Mouse (Mus musculus): ENCODE results near the gene Ddit4.
A peak's percentile ranks its signal among the peaks of the same experiment; 100 is the strongest.

The Ddit4 gene

GRCm38 (mm10) chr10:59949255-59949648 lies 2.4 kb downstream of the Ddit4 start:
- DNase-seq (ENCODE audit: low read depth, low spot score) = no peak

GRCm38 (mm10) chr10:59948363-59949254 lies 3.0 kb downstream of the Ddit4 start:
- no peak for DNase-seq (ENCODE audit: low read depth, low spot score)

GRCm38 (mm10) chr10:59947296-59948073 lies 4.1 kb downstream of the Ddit4 start:
- DNase-seq (ENCODE audit: low read depth, low spot score) = no peak

- DNase-seq (ENCODE audit: low read depth, low spot score) = no peak
These were observed 5.3 kb downstream of the Ddit4 start for GRCm38 (mm10) chr10:59946362-59946761.

- DNase-seq (ENCODE audit: low read depth, low spot score) = no peak
These were observed 6.2 kb downstream of the Ddit4 start for GRCm38 (mm10) chr10:59945416-59945815.

- DNase-seq (ENCODE audit: low read depth, low spot score) = no peak
These were observed 8.1 kb downstream of the Ddit4 start for GRCm38 (mm10) chr10:59943421-59943989.

GRCm38 (mm10) chr10:59942847-59943420 lies 8.7 kb downstream of the Ddit4 start:
- no peak for DNase-seq (ENCODE audit: low read depth, low spot score)

GRCm38 (mm10) chr10:59942281-59942846 lies 9.3 kb downstream of the Ddit4 start:
- no peak for DNase-seq (ENCODE audit: low read depth, low spot score)

- no peak for DNase-seq (ENCODE audit: low read depth, low spot score)
These were observed 12.6 kb downstream of the Ddit4 start for GRCm38 (mm10) chr10:59939081-59939480.

GRCm38 (mm10) chr10:59938662-59939061 lies 13.0 kb downstream of the Ddit4 start:
- DNase-seq (ENCODE audit: low read depth, low spot score) = no peak

- peak; percentile 61 for DNase-seq (ENCODE audit: low read depth, low spot score)
These were observed 15.4 kb downstream of the Ddit4 start for GRCm38 (mm10) chr10:59936058-59936856.

- no peak for DNase-seq (ENCODE audit: low read depth, low spot score)
These were observed 17.6 kb downstream of the Ddit4 start for GRCm38 (mm10) chr10:59934039-59934438.

GRCm38 (mm10) chr10:59932521-59932920 lies 19.1 kb downstream of the Ddit4 start:
- no peak for DNase-seq (ENCODE audit: low read depth, low spot score)

GRCm38 (mm10) chr10:59930996-59931395 lies 20.6 kb downstream of the Ddit4 start:
- peak; percentile 81 for DNase-seq (ENCODE audit: low read depth, low spot score)

- DNase-seq (ENCODE audit: low read depth, low spot score) = no peak
These were observed 22.4 kb downstream of the Ddit4 start for GRCm38 (mm10) chr10:59929205-59929604.

- no peak for DNase-seq (ENCODE audit: low read depth, low spot score)
These were observed 27.3 kb downstream of the Ddit4 start for GRCm38 (mm10) chr10:59924305-59924704.

GRCm38 (mm10) chr10:59923493-59923892 lies 28.1 kb downstream of the Ddit4 start:
- DNase-seq (ENCODE audit: low read depth, low spot score) = no peak

GRCm38 (mm10) chr10:59920810-59921681 lies 30.6 kb downstream of the Ddit4 start:
- peak; percentile 93 for DNase-seq (ENCODE audit: low read depth, low spot score)

GRCm38 (mm10) chr10:59920485-59920809 lies 31.2 kb downstream of the Ddit4 start:
- DNase-seq (ENCODE audit: low read depth, low spot score) = no peak

Measured in forelimb bud, embryonic 11.5 days (tissue).